Mouse (Mus musculus): ENCODE data around the gene Ahctf1. TPM values are rescaled to one million over a fixed set of nuclear protein-coding genes. Genes with fewer than 3 reads are reported as not detected.
"Not testable (repeated sequence)": the region's sequence is repeated elsewhere in the genome, so short reads cannot be mapped to it uniquely, and the experiment has no call there.

The Ahctf1 gene
- total RNA-seq (2017), result 119 and 126 TPM in 2 replicates

- peak; percentile 93 for ATAC-seq (replicated peaks; ENCODE audit: low read depth, poor library complexity, severe bottlenecking)
These were observed at the start of gene Ahctf1 for GRCm38 (mm10) chr1:179803513-179804139. TSS of gene Ahctf1 (minus strand) at chr1:179803680.

- peak; percentile 65 for ATAC-seq (replicated peaks; ENCODE audit: low read depth, poor library complexity, severe bottlenecking)
These were observed 44.4 kb upstream of the Ahctf1 start for GRCm38 (mm10) chr1:179847759-179848389.

GRCm38 (mm10) chr1:179847173-179847572 is 43.7 kb upstream of the Ahctf1 start:
- ATAC-seq (replicated peaks; ENCODE audit: low read depth, poor library complexity, severe bottlenecking), result no peak

- ATAC-seq (replicated peaks; ENCODE audit: low read depth, poor library complexity, severe bottlenecking), result no peak
These were observed 42.5 kb upstream of the Ahctf1 start for GRCm38 (mm10) chr1:179845832-179846499.

GRCm38 (mm10) chr1:179844894-179845293 is 41.4 kb upstream of the Ahctf1 start:
- peak; percentile 70 for ATAC-seq (replicated peaks; ENCODE audit: low read depth, poor library complexity, severe bottlenecking)

- ATAC-seq (replicated peaks; ENCODE audit: low read depth, poor library complexity, severe bottlenecking), result no peak
These were observed 40.5 kb upstream of the Ahctf1 start for GRCm38 (mm10) chr1:179843981-179844380.

GRCm38 (mm10) chr1:179842568-179842967 is 39.1 kb upstream of the Ahctf1 start:
- peak; percentile 80 for ATAC-seq (replicated peaks; ENCODE audit: low read depth, poor library complexity, severe bottlenecking)

- ATAC-seq (replicated peaks; ENCODE audit: low read depth, poor library complexity, severe bottlenecking), result no peak
These were observed 33.2 kb upstream of the Ahctf1 start for GRCm38 (mm10) chr1:179836426-179837404.

GRCm38 (mm10) chr1:179835753-179836425 is 32.4 kb upstream of the Ahctf1 start:
- peak; percentile 67 for ATAC-seq (replicated peaks; ENCODE audit: low read depth, poor library complexity, severe bottlenecking)

- ATAC-seq (replicated peaks; ENCODE audit: low read depth, poor library complexity, severe bottlenecking), result no peak
These were observed 30.1 kb upstream of the Ahctf1 start for GRCm38 (mm10) chr1:179833596-179833995.

GRCm38 (mm10) chr1:179832710-179833240 is 29.3 kb upstream of the Ahctf1 start:
- ATAC-seq (replicated peaks; ENCODE audit: low read depth, poor library complexity, severe bottlenecking), result peak; percentile 64

GRCm38 (mm10) chr1:179828900-179829299 is 25.4 kb upstream of the Ahctf1 start:
- ATAC-seq (replicated peaks; ENCODE audit: low read depth, poor library complexity, severe bottlenecking), result 0 out of 2 replicates have a peak, but pooled peaks have one; percentile 18

- ATAC-seq (replicated peaks; ENCODE audit: low read depth, poor library complexity, severe bottlenecking), result no peak
These were observed 24.6 kb upstream of the Ahctf1 start for GRCm38 (mm10) chr1:179828051-179828450.

- no peak for ATAC-seq (replicated peaks; ENCODE audit: low read depth, poor library complexity, severe bottlenecking)
These were observed 21.1 kb upstream of the Ahctf1 start for GRCm38 (mm10) chr1:179824549-179824948.

GRCm38 (mm10) chr1:179818490-179819278 is 15.2 kb upstream of the Ahctf1 start:
- ATAC-seq (replicated peaks; ENCODE audit: low read depth, poor library complexity, severe bottlenecking), result not testable (repeated sequence)

- ATAC-seq (replicated peaks; ENCODE audit: low read depth, poor library complexity, severe bottlenecking), result no peak
These were observed 11.1 kb upstream of the Ahctf1 start for GRCm38 (mm10) chr1:179814616-179815015.

GRCm38 (mm10) chr1:179813385-179813784 is 9.9 kb upstream of the Ahctf1 start:
- ATAC-seq (replicated peaks; ENCODE audit: low read depth, poor library complexity, severe bottlenecking), result no peak

GRCm38 (mm10) chr1:179808300-179808699 is 4.8 kb upstream of the Ahctf1 start:
- ATAC-seq (replicated peaks; ENCODE audit: low read depth, poor library complexity, severe bottlenecking), result no peak

Data from common myeloid progenitor, adult 5-6 weeks (primary cell).